ENCODE assay signal across 8 mouse cellular contexts in the genomic region with DNA sequence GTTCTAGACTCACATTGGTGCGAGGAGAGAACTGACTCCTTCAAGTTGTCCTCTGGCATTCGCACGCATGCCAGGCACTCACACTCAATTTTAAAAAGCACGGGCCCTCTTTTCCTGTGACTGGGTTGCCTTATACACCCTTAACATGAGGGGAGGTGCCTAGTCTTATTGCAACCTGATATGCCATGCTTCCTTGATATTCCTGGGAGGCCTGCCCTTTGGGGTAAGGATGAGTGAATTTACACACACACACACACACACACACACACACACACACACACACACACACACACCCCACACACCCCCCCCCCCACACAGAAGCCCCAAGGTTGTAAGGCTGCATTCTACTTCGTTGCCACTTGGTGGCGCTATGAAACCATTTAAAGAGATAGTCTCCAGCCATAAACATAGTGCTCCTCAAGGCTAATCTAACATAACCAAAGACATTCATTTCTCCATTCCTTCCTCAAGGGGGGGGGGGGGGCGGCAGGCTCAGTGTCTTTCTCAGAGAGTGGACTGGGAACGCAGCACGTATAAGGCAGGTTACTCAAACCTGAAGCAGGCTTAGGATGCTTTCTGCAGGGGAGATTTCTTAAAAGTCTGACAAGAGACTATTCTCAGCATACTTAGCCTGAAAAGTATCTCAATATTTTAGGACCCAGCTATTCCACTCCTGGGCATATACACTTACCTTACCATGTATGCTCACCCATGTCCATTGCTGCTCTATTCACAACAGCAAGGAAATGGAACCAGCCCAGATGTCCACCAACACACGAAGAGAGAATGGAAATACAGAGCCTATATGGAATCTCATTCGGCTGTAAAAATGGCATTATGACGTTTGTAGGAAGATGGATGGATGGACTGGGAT.
A peak's percentile ranks its signal among the peaks of the same experiment; 100 is the strongest.
DNase-seq lines count a peak whose midpoint lies in the region; ATAC-seq lines count a peak whose summit lies in the region.

No protein-coding gene starts in this region.

- no peak overlapping the region for H3K4me3 ChIP-seq in kidney, embryonic 14.5 days (ENCODE audit: low read length)

- no peak for DNase-seq in frontal cortex, postnatal 25 days (ENCODE audit: low spot score in 2 of 2)
- DNase-seq in cerebellum, adult 8-10 months, result peak; percentile 23
- DNase-seq in heart, adult 8-10 months (ENCODE audit: low spot score), result peak; percentile 33
- DNase-seq in spleen, postnatal 36 days (ENCODE audit: low spot score in 2 of 2), result peak; percentile 14 to 27

- H3K36me3 ChIP-seq in kidney, embryonic 14.5 days (ENCODE audit: control insufficient read depth, insufficient read depth, low read length), result no peaks in the 10 kb centered on the region

- H3K27ac ChIP-seq in kidney, embryonic 14.5 days (ENCODE audit: low read depth, low read length), result no peak overlapping the region

- H3K4me1 ChIP-seq in kidney, embryonic 14.5 days (ENCODE audit: control insufficient read depth, insufficient read depth, low read length), result no peaks in the 10 kb centered on the region

- WGBS in kidney, embryonic 14.5 days, result 46% methylated on average over 12 of the region's 12 CpGs

- H3K4me2 ChIP-seq in kidney, embryonic 14.5 days (replicated peaks; ENCODE audit: low read depth, low read length), result no peak overlapping the region

- no peak overlapping the region for H3K9ac ChIP-seq in kidney, embryonic 14.5 days (ENCODE audit: low read depth, low read length)

- ATAC-seq in frontal cortex, adult (ENCODE audit: low TSS enrichment), result peak; percentile 71
- ATAC-seq in CD4-positive, CD25-positive, alpha-beta regulatory T cell, adult 4 months, result peak; percentile 89
- ATAC-seq in kidney, embryonic 14.5 days (ENCODE audit: low FRiP score, low TSS enrichment), result peak; percentile 71
- peak; percentile 77 for ATAC-seq in megakaryocyte, adult 5-6 weeks (ENCODE audit: poor library complexity, severe bottlenecking)

- no peaks in the 10 kb centered on the region for H3K9me3 ChIP-seq in kidney, embryonic 14.5 days (ENCODE audit: control insufficient read depth, low read length)

- H3K27me3 ChIP-seq in kidney, embryonic 14.5 days (ENCODE audit: control insufficient read depth, insufficient read depth, low read length), result no peaks in the 10 kb centered on the region

Comparison
In these comparisons a context has a peak if more than half of its experiments do, and no peak if none do; other contexts are left out.
1. DNase-seq: peak in cerebellum, adult 8-10 months (single experiment), heart, adult 8-10 months (single experiment) and spleen, postnatal 36 days (2 of 2); none in frontal cortex, postnatal 25 days (0 of 2).
2. Peak in every context shown above with its lines, with median percentiles within 50 percentile points of each other: ATAC-seq.